Mouse (Mus musculus): ENCODE results near the gene Gjd3. TPM values are rescaled to one million over a fixed set of nuclear protein-coding genes. Genes with fewer than 3 reads are reported as not detected.

Gjd3 gene
- total and polyA plus RNA-seq, 3 experiments = 1.2 TPM; not detected in 2

DNA sequence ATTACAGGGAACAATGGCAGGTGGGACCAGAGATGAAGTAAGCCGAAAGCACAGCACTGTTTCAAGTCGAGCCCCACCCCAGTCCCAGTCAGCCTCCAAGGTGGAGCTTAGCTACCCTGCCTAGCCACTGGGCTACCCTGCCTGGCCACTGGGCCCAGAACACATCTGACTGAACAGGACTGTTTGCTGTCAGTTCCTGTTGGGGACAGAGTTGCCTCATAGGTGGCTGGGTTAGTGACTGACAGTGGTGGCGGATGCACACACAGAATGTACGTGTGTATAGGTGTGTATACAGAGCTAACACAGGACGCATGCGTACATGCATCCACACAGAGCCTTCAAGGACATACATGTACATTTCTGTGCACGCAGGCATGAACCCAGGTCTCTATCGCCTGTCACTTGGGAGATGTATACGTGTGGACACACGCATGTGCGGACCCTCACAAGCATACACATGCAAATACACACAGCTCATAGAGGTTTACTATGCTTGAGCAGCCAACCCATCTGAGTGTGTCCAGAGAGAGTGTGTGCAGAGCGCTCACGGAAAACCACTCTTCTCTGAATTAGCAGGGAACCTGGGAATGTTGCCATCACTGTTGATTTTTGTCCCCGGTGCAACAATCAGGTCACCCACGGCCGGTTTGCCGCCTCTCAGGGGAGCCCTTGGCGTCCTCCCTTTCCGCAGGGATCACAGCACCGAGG lies 1.4 kb downstream of the Gjd3 start:
- DNase-seq = no peak

DNA sequence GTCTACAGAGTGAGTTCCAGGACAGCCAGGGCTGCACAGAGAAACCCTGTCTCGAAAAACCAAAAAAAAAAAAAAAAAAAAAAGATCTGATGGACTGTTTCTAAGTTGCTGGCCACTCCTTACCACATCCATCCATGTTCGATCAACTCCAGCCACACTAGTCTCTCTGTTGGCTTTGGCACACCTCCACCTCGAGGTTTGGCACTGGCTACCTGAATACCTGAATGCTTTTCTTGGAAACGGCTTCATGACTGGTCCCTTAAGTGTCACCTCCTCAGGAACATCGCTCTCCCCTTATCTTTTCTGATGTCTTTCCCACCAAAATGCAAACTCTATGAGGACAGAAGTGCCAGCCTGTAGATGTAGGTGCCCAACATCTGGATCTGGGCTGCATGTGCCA lies 3.5 kb downstream of the Gjd3 start:
- DNase-seq = no peak

DNA sequence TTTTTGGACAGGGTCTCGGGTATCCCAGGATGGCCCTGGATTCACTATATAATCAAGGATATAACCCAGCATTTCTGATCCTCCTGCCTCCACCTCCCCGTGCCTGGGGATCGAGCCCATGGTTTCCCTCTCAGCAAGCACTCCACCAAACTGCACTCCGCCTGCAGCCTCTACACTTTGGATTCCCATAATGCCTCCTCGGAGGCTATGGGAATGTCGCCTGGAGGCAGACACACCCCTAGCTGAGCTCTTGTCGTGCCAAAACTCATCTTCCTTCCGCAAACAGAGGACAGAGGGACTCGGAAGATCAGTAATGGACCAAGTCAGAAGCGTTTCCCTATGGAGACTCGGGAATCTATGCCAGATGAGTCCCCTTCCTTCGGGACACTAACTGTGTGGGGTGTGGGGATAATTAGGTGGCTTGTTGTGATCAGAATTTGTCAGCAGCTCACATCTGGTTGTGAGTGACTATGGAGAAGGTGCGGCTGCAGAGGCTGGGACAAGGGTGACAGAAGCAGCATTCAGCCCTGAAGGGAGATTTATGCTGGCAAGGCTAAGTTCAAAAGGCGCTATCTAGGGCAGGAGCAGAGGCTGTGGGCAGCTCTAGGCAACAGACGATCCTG lies 4.2 kb downstream of the Gjd3 start:
- no peak for DNase-seq

DNA sequence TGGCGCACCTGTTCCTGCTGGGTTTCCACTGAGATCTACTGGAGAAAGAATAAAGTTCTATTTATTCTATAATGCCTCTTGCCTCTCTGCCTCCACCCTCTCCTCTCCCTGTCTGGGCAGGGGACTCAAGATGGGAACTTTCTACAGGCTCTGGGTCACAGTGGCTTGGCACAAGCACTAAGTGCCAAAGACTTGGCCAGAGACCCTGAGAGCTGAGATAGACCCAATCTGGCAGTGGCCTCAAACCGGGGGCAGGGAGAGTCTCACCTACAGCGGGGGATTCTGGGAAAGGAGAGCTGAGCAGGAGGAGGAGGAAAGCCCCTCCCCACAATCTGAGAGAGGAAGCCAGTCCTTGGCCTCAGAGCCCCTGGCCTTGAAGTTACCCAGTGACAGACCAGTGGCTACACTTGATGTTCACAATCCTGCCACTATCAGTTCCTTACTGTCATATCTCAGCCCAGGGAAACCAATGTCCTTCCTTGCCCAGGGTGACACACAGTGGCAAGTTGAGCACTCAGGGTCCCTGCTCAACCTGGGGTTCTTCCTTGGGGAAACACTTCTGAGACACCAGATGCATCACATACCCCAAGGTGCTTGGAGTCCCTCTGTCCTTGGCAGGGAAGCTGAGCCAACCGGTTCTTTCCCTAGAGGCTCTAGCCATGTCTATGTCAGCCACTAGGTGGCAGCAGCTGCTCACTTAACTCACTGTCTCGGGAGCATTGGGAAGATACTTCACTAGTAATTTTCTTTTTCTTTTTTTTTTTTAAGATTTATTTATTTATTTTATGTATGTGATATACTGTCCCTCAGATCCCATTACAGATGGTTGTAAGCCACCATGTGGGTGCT lies 7.7 kb downstream of the Gjd3 start:
- peak; percentile 80 for DNase-seq

DNA sequence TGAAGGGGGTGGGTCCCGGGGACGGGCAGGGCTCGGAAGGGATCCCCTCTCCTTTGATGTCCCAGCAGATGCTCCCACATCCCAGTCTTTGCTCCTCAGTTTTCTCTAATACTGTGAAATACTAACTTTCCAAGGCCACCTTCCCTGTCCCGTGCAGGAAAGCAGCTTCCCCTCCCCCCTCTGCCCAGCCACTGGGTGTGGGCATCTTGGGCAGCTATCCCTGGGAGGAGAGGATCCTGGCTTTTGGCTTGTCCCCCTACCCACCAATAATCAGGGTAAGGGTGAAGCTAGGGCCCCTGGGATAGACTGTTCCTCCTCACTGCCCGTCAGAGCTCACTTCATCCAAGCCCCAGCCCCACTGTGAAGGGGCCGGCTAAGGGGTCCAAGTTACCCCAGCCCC lies 8.6 kb downstream of the Gjd3 start:
- peak; percentile 29 for DNase-seq

DNA sequence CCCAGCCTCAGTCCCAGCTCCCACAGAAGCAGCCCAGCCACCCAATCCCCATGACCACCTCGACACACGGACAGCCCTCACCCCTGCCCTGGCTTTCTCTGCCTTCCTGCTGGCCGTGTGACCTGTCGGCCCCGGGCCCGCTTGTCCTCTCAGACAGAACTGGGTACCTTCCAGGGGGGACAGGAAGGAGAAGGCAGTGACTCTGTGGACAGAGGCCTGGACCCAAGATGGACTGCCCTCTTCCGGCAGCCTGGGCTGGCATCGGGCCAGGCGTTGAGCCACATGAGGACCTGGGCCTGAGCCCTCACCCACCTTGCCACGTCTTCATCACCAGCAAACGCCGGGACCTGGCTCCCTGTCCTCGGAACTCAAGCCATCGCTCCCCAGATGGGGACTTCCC lies 9.2 kb downstream of the Gjd3 start:
- DNase-seq = peak; percentile 56

DNA sequence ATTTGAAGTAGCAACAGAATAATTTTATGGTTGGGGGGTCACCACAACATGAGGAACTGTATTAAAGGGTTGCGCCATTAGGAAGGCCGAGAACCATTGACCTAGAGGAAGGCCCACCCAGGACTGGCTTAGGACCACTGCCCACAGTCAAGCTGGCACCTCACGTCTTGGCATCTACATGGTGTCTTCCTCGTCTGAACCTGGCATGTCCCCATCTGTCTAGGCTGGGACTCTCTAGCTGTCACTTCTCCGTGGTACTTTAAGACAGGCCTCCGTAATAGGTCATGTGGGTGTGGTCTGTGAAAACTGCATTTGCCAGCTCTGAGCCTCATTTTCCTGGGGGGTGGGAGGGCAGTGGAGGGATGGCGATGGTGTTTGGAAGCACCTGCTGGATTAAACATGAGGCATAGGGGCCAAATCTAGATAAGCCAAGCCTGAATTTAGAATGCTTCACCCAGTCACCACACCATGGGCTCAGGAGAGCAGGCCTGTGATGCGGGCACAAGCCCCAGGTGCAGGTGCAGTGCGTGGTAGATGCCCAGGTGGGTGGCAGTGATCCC lies 9.9 kb downstream of the Gjd3 start:
- no peak for DNase-seq

DNA sequence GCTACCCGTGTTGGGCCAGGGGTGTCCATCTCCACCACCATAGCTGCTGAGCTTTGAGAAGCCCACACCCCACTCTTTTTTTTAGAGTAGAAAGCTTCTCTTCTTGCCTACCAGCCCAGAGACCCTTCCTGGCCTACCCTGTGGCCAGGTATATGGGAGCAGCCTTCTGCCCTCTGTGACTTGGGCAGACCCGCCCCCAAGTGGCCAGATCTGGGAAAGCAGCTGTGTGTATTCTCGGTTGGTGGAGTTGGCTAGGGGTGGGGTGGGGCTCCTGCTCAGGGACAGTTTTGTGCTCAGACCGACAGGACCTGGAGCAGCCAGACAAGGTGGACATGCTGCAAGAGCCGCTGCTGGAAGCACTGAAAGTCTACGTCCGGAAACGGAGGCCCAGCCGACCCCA lies 10.6 kb downstream of the Gjd3 start:
- DNase-seq = peak; percentile 89

DNA sequence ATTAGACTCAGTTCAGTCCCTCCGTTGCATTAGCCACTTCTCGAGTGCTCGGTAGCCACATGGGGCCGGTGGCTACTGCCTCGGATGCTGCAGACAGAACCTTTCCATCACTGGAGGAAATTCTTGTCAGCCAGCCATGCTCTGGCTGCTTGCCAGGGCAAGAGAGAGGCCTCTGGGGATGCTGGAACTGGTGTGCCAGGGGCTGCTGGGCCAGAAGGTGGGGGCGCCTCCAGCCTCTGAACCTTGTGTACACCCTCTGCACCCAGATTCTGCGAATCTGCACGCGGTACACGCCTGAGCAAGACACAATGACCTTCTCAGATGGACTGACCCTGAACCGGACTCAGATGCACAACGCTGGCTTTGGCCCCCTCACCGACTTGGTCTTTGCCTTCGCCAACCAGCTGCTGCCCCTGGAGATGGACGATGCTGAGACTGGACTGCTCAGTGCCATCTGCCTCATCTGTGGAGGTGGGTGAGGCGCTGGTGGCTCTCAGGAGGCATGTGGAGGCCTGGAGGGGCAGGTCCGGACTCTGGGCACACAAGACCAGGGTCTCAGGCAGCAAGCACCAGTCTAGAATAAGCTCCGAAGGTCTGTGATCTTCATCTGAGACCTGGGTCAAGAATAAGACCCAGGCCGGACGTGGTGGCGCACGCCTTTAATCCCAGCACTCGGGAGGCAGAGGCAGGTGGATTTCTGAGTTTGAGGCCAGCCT lies 11.3 kb downstream of the Gjd3 start:
- peak; percentile 73 for DNase-seq

DNA sequence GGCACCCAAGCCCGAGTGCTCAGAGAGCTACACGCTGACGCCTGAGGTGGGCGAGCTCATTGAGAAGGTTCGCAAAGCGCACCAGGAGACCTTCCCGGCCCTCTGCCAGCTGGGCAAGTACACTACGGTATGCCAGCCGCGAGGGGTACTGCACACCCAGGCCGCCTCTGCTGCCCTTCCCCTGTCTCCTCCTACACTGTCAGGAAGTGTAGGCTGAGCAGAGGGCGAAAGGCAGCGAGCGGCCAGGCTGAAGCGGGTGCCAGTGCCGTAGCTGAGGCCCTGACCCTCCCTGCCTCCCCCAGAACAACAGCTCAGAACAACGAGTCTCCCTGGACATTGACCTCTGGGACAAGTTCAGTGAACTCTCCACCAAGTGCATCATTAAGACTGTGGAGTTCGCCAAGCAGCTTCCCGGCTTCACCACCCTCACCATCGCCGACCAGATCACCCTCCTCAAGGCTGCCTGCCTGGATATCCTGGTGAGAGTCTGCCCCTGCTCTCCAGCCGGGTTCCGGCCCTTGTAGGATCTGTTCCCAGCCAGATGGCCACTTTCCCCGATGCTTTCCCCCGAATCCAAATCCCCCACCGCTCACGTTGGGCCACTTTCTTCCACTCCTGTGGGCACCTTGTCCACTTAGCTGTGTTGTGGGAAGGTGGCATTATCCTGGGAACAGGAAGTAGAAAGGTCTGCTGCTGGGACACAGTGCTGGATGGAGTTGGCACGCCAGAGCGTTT lies 12.5 kb downstream of the Gjd3 start:
- DNase-seq = no peak

DNA sequence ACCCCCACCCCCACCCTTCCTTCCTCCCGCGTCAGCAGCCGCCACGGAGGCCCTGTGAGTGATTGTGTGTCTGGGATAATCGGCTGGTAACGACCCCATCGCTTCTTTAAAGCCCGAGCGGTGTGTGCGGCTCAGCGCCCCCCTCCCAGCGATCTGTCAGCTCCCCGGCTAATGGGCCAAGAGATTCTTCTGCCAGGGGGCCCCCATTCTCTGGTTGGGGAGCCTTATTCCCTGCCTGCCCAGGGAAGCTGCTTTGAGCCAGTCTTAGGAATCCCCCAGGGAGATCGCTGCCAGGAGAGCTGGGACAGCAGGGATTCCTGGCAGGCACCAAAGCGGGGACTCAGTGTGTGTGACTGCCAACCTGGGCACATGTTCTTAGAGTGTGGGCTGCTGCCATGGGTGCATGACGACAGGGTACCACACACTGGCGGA lies 13.3 kb downstream of the Gjd3 start:
- no peak for DNase-seq

DNA sequence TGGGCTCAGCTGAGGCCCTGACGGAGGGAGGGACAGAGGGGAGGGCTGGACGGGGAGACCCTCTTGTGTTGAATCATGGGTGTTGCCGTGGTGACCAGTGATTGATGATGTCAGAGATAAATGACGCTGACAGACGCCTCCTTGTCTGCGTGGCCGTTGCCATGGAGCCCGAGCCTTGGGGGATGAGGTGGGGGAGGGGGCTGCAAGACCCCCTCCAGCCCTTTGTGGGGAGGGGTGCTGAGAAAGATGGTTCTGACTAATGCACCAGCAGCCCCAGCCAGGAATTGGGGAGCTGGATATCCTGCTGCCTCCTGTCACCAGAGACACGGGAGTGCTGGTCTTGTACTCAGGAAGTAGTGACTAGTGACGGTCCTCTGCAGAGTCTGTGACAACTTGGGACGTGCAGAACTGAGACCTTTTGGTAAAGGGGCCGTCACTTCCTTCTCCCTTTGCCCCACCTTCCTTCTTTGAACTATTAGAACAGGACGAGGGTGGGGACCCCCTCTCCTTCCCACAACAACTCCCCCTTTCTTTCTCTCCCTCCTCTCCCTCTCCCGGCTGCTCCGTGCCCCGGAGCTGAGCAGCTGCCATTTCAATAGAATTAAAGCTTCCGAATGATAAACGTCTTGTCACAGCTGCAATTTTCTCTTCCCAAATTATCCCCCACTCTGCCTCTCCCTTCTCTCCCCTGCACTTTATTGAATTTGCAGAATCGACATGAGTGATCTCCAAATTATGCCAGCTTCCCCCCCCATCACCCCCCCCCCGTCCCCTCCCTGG lies 13.9 kb downstream of the Gjd3 start:
- no peak for DNase-seq

DNA sequence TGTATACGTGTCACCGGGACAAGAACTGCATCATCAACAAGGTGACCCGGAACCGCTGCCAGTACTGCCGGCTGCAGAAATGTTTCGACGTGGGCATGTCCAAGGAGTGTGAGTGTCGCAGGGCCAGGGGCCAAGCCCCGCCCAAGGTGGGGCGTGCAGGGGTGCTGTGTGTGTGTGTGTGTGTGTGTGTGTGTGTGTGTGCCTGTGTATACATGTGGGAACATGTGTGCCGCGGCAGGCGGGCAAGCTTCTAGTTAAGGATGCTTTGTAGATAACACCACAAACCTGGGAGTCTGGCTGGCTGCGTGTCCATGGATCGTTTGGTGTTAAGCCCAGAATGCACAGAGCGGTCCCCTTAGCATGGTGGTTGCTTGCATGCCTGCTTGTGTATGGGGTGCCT lies 14.7 kb downstream of the Gjd3 start:
- no peak for DNase-seq

DNA sequence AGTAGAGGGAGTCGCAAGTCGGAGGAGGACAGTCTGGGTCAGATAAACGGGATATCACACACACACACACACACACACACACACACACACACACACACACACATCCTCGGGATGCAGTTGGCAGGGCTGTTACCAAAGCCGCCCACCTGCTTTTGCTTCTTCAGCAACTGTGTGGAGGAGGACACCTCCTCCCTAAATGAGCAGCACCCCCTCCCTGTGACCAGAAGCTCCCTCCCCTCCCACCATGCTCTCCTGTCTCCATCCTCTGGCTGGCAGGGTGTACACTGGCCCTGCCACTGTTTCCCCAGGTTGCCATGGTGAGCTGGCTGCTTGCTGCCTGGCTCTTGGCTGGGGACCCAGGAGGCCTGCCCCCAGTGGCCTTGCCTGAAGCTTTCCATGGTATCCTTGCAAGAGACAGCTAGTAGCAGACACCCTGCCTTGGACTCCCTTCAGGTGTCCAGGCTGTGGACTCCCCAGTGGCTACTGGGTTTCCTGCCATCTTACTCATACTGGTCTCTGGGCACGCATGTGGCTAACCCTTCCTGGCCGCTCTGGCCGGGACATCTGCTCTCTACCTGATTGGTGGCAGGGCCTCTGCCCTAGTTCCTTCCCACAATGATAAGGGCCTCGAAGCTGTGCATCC lies 16.2 kb downstream of the Gjd3 start:
- peak; percentile 91 for DNase-seq

DNA sequence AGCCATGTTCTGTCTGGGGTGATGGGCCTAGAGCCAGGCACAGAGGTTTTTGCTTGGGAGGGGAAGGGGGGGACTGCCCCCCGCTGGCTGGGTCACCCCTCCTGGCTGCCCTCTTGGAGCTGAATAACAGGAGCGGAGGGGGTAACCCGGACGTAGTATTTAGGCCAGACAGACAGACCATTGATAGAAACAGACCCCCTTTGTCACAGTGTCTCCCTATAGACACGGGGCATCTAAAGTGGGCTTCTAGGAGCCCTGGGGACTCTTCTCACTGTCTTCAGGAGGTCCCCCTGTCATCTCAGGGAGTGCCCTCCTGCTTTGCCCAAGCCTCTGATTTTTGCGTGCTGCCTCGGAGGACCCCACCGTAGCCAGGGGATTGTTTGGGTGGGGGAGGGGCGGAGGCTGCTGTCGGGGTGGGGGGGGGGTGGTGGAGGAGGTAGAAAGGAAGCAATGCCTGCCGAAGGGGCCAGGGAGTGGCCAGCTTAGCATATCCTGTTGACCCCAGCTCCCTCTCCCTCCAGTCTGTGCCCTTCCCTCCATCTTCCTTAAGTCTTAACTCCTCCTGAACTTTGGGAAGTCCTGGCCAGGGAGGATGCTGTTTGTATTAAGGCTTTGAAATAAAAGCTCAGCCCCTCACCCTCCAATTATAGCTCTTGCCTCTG lies 17.3 kb downstream of the Gjd3 start:
- DNase-seq = no peak

DNA sequence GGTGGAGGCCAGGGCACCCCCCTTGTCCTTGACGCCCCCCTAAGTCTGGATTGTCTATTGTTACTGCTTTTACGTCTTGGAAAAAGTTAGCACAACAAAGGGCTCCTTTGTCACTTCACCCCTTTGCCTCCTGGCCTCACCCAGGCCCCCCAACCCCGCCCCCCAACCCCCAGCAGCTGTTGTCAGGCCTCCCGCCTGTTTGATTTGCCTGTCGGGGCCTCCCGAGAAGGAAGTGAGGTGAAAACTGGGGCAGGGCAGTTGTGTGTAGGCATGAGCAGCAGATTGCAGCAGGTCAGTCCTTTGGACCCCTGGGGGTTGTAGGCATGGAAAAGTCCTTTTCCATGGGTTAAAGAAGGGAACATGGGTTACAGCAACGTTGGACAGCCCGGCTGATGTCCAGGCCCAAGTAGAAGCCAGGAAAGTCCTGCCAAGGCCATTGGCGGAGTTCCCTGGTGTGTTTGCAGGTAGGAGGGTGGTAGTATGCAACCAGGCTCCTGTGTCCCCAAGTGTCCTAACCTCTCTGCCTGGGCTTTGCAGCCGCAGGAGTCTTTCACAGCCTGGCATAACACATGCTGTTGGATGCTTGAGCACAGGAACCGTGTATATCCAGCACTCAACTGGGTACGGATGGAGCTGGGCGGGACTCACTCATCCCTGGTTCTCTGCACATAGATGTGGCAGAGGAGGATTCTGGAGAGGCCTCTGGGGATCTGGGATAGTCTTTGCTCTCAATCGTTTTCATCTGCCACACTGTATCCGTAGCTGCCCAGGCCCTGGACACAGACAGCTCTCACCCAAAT lies 18.0 kb downstream of the Gjd3 start:
- DNase-seq = peak; percentile 75

DNA sequence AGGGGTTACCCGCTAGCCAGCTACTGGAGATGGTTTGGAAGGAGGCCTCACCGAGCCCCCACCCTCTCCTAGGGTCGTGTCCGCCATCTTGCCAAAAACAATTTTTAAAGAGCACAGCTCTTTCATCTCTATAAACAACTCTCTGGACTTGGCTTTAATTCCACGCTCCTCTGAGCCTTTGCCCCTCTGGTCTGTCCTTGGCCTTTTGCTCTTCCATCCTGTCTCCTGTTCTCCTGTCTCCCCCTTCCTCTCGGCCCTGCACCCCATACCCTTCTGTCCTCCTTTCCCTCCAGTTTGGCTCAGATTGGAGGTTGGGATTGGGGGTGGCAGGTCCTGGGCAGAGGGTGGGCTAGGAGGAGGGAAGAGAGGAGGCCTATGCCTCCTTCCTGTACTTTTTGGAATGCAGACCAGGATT lies 18.6 kb downstream of the Gjd3 start:
- DNase-seq = no peak

DNA sequence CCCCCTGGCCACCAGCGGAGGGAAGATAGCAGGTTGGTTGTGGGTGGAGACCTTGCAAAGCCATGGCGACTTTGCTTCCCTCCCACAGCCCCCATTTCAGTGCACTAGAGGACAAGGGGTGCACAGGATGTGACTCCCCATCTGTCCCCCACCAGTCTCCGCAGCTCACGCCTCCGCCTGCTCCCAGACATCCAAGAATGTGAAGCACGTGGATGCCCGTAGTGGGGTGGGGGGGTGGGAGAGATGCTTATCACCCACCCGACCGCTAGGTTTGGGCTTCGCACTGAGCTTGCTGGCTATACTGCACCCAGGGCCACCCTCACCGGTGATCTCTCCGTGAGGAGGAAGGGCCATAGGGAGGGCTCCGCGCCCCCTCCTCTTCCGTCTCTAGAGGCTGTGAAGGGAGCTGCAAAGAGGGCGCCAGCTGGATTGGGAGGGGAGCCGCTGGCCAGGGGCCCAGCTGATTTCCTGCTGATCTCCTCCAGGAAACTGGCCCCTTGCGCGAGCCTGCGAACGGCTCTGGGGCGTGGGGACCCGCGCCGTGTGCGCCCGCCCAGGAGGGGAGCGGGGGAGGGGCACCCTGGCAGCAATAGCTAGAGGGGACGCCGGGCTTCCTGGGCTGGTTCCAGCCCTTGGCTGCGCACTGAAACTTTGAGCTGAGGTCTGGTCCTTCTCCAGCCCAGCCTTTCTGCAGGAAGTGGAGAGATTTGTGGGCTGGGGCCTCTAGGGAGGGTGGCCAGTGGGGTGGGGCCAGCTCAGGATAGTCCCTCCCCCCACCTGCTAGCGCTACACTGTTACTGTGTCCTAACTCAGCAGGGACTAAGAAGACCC lies 19.4 kb downstream of the Gjd3 start:
- DNase-seq = peak; percentile 90

Data from adrenal gland, adult 2 months (tissue).